Mouse (Mus musculus): Measurements from ENCODE around the gene Pnrc1.

GRCm38 (mm10) chr4:33303057-33303456 is 13.1 kb upstream of the Pnrc1 start:
- TF ChIP-seq CTCF (IDR thresholded peaks at IDR 0.05; ENCODE audit: borderline replicate concordance, control insufficient read depth, extremely low read depth, insufficient read depth, low read length, poor library complexity) = no peak
- no peak for TF ChIP-seq POLR2A (IDR thresholded peaks at IDR 0.05; ENCODE audit: control insufficient read depth, extremely low read depth, insufficient read depth, low read length, poor library complexity)

All from thymus, adult 2 months (tissue).